Mouse (Mus musculus) spleen, adult 2 months (tissue): ENCODE measurements at regions not wholly inside any gene's neighbourhood (a gene's known extent, or its start where the extent isn't known, plus 50 kb on each side); places are given as distances from the start of the nearest gene placed in this dataset.

Experiments used
- DNase-seq, 2 experiments: peaks; one replicate each; pipeline versions ENCODE4 v3.0.0 to v3.0.0-alpha.2; 2012 to 2021; ENCODE audit warnings: low spot score in 2 of 2, low read depth in 1 of 2
- H3K27ac ChIP-seq: fragments of 200-500 bp; 2 replicates; pipeline ENCODE4 v1.5.1; 2012; ENCODE audit warnings: low read length, inconsistent platforms; ENCODE audit not compliant: insufficient read depth
- H3K27me3 ChIP-seq: fragments of 200-500 bp; 2 replicates; pipeline ENCODE4 v1.6.1; 2012; ENCODE audit warnings: mild to moderate bottlenecking, moderate library complexity, low read length, inconsistent platforms; ENCODE audit not compliant: control insufficient read depth, insufficient read depth
- H3K36me3 ChIP-seq: fragments of 200-500 bp; 2 replicates; pipeline ENCODE4 v1.6.1; 2012; ENCODE audit warnings: mild to moderate bottlenecking, low read length, inconsistent platforms; ENCODE audit not compliant: control insufficient read depth, insufficient read depth
- H3K4me1 ChIP-seq: fragments of 200-500 bp; 2 replicates; pipeline ENCODE4 v1.6.1; 2011; ENCODE audit warnings: inconsistent platforms; ENCODE audit not compliant: control insufficient read depth, insufficient read depth, insufficient read length
- H3K4me3 ChIP-seq: fragments of 200-500 bp; 2 replicates; pipeline ENCODE4 v1.5.1; 2011; ENCODE audit warnings: mild to moderate bottlenecking, inconsistent platforms; ENCODE audit not compliant: insufficient read depth, insufficient read length; ENCODE audit errors: extremely low read depth
- CTCF ChIP-seq: fragments of 200-500 bp; IDR thresholded peaks from 2 replicates; pipeline ENCODE4 v1.5.1; 2011; ENCODE audit warnings: mild to moderate bottlenecking, inconsistent platforms; ENCODE audit not compliant: insufficient read depth, insufficient read length, insufficient replicate concordance; ENCODE audit errors: extremely low read depth
- POLR2A ChIP-seq: fragments of 200-500 bp; IDR thresholded peaks from 2 replicates; pipeline ENCODE4 v1.6.1; 2011; ENCODE audit warnings: low read depth, low read length, inconsistent platforms
- WGBS: fragments of 180-500 bp; shearing (Covaris S2); methylation state at CpG from one replicate; pipeline ENCODE4 v1.1.7; 2018; 5-methylcytosine and 5-hydroxymethylcytosine counted together

DNA sequence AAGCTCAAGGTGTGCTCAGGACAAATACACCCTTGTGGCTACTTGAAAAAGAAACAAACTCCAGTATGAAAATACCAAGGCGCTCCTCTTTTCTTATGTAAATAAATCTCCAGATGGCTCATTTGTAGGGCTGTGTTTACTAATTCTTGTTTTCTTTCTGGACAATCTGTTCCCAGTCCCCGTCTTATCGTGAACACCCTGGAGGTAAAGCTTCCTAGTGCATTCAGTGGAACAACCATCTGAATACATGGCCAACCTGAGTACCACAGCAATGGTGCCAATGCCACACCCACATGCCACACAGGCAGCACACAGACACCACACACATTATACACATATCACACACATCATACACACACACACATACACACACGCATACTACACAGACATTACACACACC is 396.1 kb downstream of the Wdr11 start:
- Histone ChIP-seq H3K4me1 (no peaks in the 10 kb centered on the region), H3K27ac (no peak overlapping the region), H3K27me3 (no peaks in the 10 kb centered on the region), H3K36me3 (no peaks in the 10 kb centered on the region), H3K4me3 (no peak overlapping the region)
- DNase-seq, result no peak
- TF ChIP-seq POLR2A (no peak), CTCF (no peak)
- 90% methylated on average over 4 of the region's 4 CpGs for WGBS

DNA sequence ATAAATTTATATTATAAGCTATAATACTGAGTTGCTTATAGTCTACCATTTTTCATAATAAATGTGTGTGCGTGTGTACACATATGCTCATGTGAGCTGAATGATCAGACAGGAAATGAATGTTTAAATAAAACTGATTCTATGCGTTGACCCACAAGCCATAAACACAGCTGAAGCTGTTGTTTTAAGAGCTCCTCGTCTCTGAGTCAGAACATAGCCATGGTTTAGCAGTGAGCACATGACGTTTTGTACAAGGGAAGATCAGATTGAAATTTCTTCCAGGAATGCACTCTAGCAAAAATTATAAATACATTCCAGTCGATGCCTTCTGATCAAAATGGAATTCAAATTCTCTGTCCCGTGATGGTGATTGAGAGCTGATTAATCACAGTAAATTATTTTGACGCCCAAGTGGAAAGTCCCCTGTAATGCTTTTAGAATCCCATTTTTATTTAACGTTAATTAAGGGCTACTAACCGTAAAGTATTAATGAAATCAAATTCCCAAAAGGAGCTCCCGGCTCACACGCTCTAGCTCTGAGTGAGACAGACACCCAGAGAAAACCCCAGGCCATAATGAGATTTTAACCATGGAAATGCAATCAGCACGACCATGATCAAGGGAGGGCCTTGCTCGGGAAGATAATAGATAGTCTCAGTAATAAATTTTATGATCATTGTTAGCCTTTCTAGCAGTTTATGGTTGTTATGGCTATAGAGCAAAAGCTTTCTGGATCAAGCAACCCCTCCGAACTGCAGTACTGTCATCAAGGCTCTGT is 402.0 kb downstream of the Wdr11 start:
- no peak for TF ChIP-seq CTCF
- TF ChIP-seq POLR2A, result no peak
- Histone ChIP-seq H3K27ac (no peak overlapping the region), H3K4me3 (no peak overlapping the region), H3K27me3 (no peaks in the 10 kb centered on the region), H3K36me3 (no peaks in the 10 kb centered on the region), H3K4me1 (no peaks in the 10 kb centered on the region)
- no peak for DNase-seq
- WGBS, result 82% methylated on average over 14 of the region's 14 CpGs

DNA sequence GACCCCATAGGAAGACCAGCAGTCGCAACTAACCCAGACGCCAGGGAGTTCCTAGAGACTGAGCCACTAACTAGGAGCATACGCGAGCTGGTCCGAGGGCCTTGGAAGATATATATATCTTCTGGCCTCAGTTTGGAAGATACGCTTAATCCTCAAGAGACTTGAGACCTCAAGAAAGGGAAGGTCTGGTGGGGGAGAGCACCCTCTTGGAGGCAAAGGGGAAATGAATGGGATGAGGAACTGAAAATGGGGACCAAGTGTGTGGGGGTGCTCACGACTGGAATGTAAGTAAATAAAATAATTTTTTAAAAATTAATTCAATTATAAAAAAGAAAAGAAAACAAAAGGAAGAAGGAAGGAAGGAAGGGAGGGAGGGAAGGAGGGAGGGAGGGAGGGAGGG is 403.9 kb downstream of the Wdr11 start:
- TF ChIP-seq CTCF, result no peak
- TF ChIP-seq POLR2A, result no peak
- Histone ChIP-seq H3K27me3 (no peaks in the 10 kb centered on the region), H3K36me3 (no peaks in the 10 kb centered on the region), H3K4me3 (no peak overlapping the region), H3K4me1 (no peaks in the 10 kb centered on the region), H3K27ac (no peak overlapping the region)
- no peak for DNase-seq
- 59% methylated on average over 7 of the region's 7 CpGs for WGBS

DNA sequence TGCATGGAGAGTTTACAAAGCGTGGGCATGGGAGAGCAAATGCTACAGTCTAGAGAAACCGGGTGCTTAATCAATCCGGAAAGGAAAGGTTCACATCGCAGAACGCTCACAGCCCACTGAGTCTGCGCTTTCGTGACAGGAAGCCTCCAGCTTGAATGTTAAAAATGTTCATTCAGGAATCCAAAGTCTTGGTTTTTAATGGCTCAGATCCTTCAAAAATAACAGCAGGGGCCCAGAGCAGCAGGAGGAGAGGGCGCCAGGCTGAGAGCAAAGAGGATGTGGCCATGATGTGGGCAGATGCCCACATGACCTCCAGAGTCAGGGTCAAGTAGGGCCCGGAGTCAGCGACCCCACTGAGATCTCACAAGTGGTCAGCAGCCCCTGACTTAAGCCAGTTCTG is 409.4 kb downstream of the Wdr11 start:
- no peak for TF ChIP-seq POLR2A
- no peak for TF ChIP-seq CTCF
- WGBS, result 76% methylated on average over 10 of the region's 10 CpGs
- Histone ChIP-seq H3K4me1 (no peaks in the 10 kb centered on the region), H3K36me3 (no peaks in the 10 kb centered on the region), H3K4me3 (no peak overlapping the region), H3K27me3 (no peaks in the 10 kb centered on the region), H3K27ac (no peak overlapping the region)
- no peak for DNase-seq

DNA sequence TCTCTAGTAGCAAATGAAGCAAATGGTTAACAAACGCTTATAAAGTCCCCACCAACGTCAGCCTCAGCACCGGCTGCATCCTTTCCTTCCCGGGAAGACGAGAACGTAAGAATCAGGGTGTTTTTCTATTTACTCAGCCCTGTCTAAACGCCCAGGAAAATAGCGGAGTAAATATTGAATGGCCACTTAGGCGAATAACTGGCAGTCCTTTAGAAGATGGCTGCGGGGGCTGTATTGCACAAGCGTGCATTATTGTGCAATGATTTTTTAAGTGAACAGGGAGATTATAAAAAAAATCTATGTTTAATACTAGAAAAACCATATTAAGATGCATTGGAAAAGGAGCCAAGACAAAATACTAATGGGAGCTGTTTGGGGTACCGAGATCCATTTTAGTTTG is 410.3 kb downstream of the Wdr11 start:
- no peak overlapping the region for H3K4me3 ChIP-seq
- no peak overlapping the region for H3K27ac ChIP-seq
- no peaks in the 10 kb centered on the region for H3K36me3 ChIP-seq
- no peak for DNase-seq
- no peaks in the 10 kb centered on the region for H3K27me3 ChIP-seq
- WGBS, result 84% methylated on average over 12 of the region's 12 CpGs
- no peak for TF ChIP-seq CTCF
- no peak for TF ChIP-seq POLR2A
- no peaks in the 10 kb centered on the region for H3K4me1 ChIP-seq

DNA sequence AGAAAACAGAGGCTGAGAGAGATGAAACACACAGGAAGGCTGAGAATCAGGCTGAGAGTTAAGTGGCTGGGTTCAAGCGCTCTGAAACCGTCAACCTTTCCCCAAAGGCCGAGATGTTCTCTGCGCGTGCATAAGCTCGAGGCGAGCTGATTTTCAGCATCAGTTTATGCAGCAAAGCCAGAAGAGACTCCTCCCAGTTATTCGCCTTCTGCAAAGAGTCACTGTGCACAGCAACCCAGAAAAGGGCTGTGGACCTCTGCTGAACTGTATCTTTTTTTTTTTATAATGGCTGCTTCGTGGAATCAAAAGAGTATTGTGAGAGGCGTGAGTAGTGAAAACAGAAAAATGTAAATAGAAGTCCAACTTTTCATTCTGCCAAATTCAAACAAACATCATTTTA is 413.7 kb downstream of the Wdr11 start:
- 84% methylated on average over 10 of the region's 10 CpGs for WGBS
- Histone ChIP-seq H3K27me3 (no peaks in the 10 kb centered on the region), H3K4me3 (no peak overlapping the region), H3K4me1 (no peaks in the 10 kb centered on the region), H3K27ac (no peak overlapping the region), H3K36me3 (no peaks in the 10 kb centered on the region)
- no peak for TF ChIP-seq POLR2A
- no peak for TF ChIP-seq CTCF
- no peak for DNase-seq

DNA sequence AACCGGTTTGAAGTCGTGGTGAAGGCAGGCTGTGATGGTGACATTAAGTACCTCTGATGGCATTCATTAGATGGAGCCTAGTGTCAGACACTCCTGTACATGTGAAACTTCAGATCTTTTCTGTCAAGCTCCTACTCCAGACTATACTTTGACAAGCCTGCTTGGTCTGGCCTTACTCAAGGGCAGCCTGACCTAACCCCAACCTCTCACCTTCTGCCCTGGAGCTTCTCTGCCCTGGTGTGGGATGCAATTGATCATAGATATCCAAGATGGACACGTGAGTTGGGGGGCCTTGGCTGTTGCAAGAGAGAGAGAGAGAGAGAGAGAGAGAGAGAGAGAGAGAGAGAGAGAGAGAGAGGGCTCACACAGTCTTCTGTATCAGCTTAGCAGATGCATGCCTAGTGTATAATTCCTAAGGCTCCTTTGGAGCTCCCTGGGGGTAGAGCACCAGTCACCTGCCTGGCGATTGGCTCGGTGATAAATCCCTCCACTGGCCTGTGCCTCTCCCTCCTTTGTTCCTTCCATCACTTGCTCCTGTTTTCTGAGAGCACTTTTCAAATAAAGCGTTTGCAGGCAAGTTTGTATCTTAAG is 416.4 kb downstream of the Wdr11 start:
- no peak for DNase-seq
- Histone ChIP-seq H3K27me3 (no peaks in the 10 kb centered on the region), H3K4me3 (no peak overlapping the region), H3K36me3 (no peaks in the 10 kb centered on the region), H3K4me1 (no peaks in the 10 kb centered on the region), H3K27ac (no peak overlapping the region)
- TF ChIP-seq CTCF (no peak), POLR2A (no peak)
- WGBS, result 59% methylated on average over 6 of the region's 6 CpGs
